Mouse (Mus musculus): ENCODE results near the gene Gm10577. TPM values are rescaled to one million over a fixed set of nuclear protein-coding genes. Genes with fewer than 3 reads are reported as not detected.

Gm10577 gene
- polyA plus RNA-seq, 1 experiment from 2014 or later, result not detected

- 86% methylated on average over 6 of the region's 6 CpGs for WGBS
- Histone ChIP-seq H3K27ac (no peak overlapping the region), H3K36me3 (replicated peaks) (peaks cover 15% of the 10 kb centered on the region), H3K27me3 (replicated peaks) (no peaks in the 10 kb centered on the region), H3K9me3 (no peaks in the 10 kb centered on the region), H3K4me1 (peaks cover 61% of the 10 kb centered on the region), H3K9ac (no peak overlapping the region), H3K4me3 (no peak overlapping the region), H3K4me2 (no peak overlapping the region)
- ATAC-seq (replicated peaks), result no peak
These were observed 28.4 kb downstream of the Gm10577 start for GRCm38 (mm10) chr4:100992086-100992485.

- Histone ChIP-seq H3K4me3 (no peak overlapping the region), H3K27me3 (replicated peaks) (no peaks in the 10 kb centered on the region), H3K4me1 (peaks cover 50% of the 10 kb centered on the region), H3K9me3 (no peaks in the 10 kb centered on the region), H3K27ac (peak overlapping the region; percentile 16; the same call in 1 of the 2 replicates), H3K4me2 (no peak overlapping the region), H3K36me3 (replicated peaks) (peaks cover 18% of the 10 kb centered on the region), H3K9ac (no peak overlapping the region)
- no peak for ATAC-seq (replicated peaks)
- WGBS, result 35% methylated on average over 4 of the region's 4 CpGs
These were observed 29.5 kb downstream of the Gm10577 start for GRCm38 (mm10) chr4:100990996-100991395.

- no peaks in the 10 kb centered on the region for H3K9me3 ChIP-seq
- no peak overlapping the region for H3K4me2 ChIP-seq
- 53% methylated on average over 8 of the region's 8 CpGs for WGBS
- H3K36me3 ChIP-seq (replicated peaks), result peaks cover 21% of the 10 kb centered on the region
- peak overlapping the region; percentile 30; the same call in 1 of the 2 replicates for H3K27ac ChIP-seq
- H3K4me3 ChIP-seq, result no peak overlapping the region
- peaks cover 26% of the 10 kb centered on the region for H3K4me1 ChIP-seq
- no peak overlapping the region for H3K9ac ChIP-seq
- ATAC-seq (replicated peaks), result no peak; the same call in 1 of the 2 replicates
- H3K27me3 ChIP-seq (replicated peaks), result no peaks in the 10 kb centered on the region
These were observed 32.2 kb downstream of the Gm10577 start for GRCm38 (mm10) chr4:100988231-100988799.

GRCm38 (mm10) chr4:100987187-100987586, 33.3 kb downstream of the Gm10577 start:
- H3K4me3 ChIP-seq, result no peak overlapping the region
- 95% methylated on average over 1 of the region's 1 CpGs for WGBS
- H3K27ac ChIP-seq, result no peak overlapping the region
- H3K9ac ChIP-seq, result no peak overlapping the region
- no peaks in the 10 kb centered on the region for H3K27me3 ChIP-seq (replicated peaks)
- no peaks in the 10 kb centered on the region for H3K9me3 ChIP-seq
- ATAC-seq (replicated peaks), result no peak
- peaks cover 16% of the 10 kb centered on the region for H3K4me1 ChIP-seq
- H3K36me3 ChIP-seq (replicated peaks), result peaks cover 23% of the 10 kb centered on the region
- no peak overlapping the region for H3K4me2 ChIP-seq

GRCm38 (mm10) chr4:100977522-100977921, 43.0 kb downstream of the Gm10577 start:
- WGBS, result 90% methylated on average over 7 of the region's 7 CpGs
- ATAC-seq (replicated peaks), result no peak
- Histone ChIP-seq H3K4me2 (no peak overlapping the region), H3K36me3 (replicated peaks) (no peaks in the 10 kb centered on the region; the same call in 1 of the 2 replicates), H3K27ac (no peak overlapping the region), H3K4me1 (peaks cover 22% of the 10 kb centered on the region), H3K4me3 (no peak overlapping the region), H3K9ac (no peak overlapping the region), H3K27me3 (replicated peaks) (no peaks in the 10 kb centered on the region), H3K9me3 (no peaks in the 10 kb centered on the region)

GRCm38 (mm10) chr4:100974455-100975035, 46.0 kb downstream of the Gm10577 start:
- peak; percentile 63 for ATAC-seq (replicated peaks)
- Histone ChIP-seq H3K4me2 (no peak overlapping the region), H3K36me3 (replicated peaks) (no peaks in the 10 kb centered on the region; the same call in 1 of the 2 replicates), H3K9ac (no peak overlapping the region), H3K9me3 (no peaks in the 10 kb centered on the region), H3K4me3 (no peak overlapping the region), H3K4me1 (peaks cover 16% of the 10 kb centered on the region), H3K27me3 (replicated peaks) (no peaks in the 10 kb centered on the region), H3K27ac (peak overlapping the region; percentile 76)
- 18% methylated on average over 14 of the region's 14 CpGs for WGBS

- no peak overlapping the region for H3K9ac ChIP-seq
- no peak overlapping the region for H3K4me3 ChIP-seq
- H3K9me3 ChIP-seq, result no peaks in the 10 kb centered on the region
- WGBS, result 15% methylated on average over 16 of the region's 16 CpGs
- H3K4me1 ChIP-seq, result peaks cover 16% of the 10 kb centered on the region
- no peak overlapping the region for H3K4me2 ChIP-seq
- peak overlapping the region; percentile 76 for H3K27ac ChIP-seq
- no peaks in the 10 kb centered on the region; the same call in 1 of the 2 replicates for H3K36me3 ChIP-seq (replicated peaks)
- peak; percentile 90 for ATAC-seq (replicated peaks)
- no peaks in the 10 kb centered on the region for H3K27me3 ChIP-seq (replicated peaks)
These were observed 46.6 kb downstream of the Gm10577 start for GRCm38 (mm10) chr4:100973641-100974454.

Other genes with a start within 250 kb of the Gm10577 start
- gene Cachd1, start 244.0 kb downstream of the Gm10577 start, polyA plus RNA-seq (2015; fragmentation: Nextera tagmentation; extraction: Ambion mirVana), result 41.8 and 48.7 TPM in 2 replicates
- gene Raver2, start 48.3 kb upstream of the Gm10577 start, polyA plus RNA-seq (2015; fragmentation: Nextera tagmentation; extraction: Ambion mirVana), result 4.4 and 4.6 TPM in 2 replicates
- 71.5 and 73.0 TPM in 2 replicates for gene Jak1, start 244.6 kb upstream of the Gm10577 start, polyA plus RNA-seq (2015; fragmentation: Nextera tagmentation; extraction: Ambion mirVana)